Mouse (Mus musculus) forebrain, embryonic 10.5 days (tissue): Measurements from ENCODE around the gene Kctd21. TPM values are rescaled to one million over a fixed set of nuclear protein-coding genes. Genes with fewer than 3 reads are reported as not detected.
A peak's percentile ranks its signal among the peaks of the same experiment; 100 is the strongest.

ENCODE experiments used
- DNase-seq: peaks from one replicate; pipeline ENCODE4 v3.0.0-alpha.2; 2017; ENCODE audit warnings: low spot score; ENCODE audit errors: extremely low spot score
- H3K27ac ChIP-seq: fragments of 300-500 bp; sonication (generic); 2 replicates; pipeline ENCODE4 v1.5.1; 2016; ENCODE audit warnings: mild to moderate bottlenecking
- H3K27me3 ChIP-seq: fragments of 300-500 bp; sonication (generic); 2 replicates; pipeline ENCODE4 v1.6.1; 2016; ENCODE audit warnings: mild to moderate bottlenecking; ENCODE audit not compliant: poor library complexity, severe bottlenecking
- H3K36me3 ChIP-seq: fragments of 300-500 bp; sonication (generic); replicated peaks from 2 replicates; pipeline ENCODE4 v1.6.1; 2016; ENCODE audit warnings: mild to moderate bottlenecking, moderate library complexity
- H3K4me1 ChIP-seq: fragments of 300-500 bp; sonication (generic); 2 replicates; pipeline ENCODE4 v1.6.1; 2016
- H3K4me3 ChIP-seq: fragments of 300-500 bp; sonication (generic); 2 replicates; pipeline ENCODE4 v1.5.1; 2016; ENCODE audit warnings: mild to moderate bottlenecking, moderate library complexity
- H3K9me3 ChIP-seq: fragments of 300-500 bp; sonication (generic); 2 replicates; pipeline ENCODE4 v1.6.1; 2016; ENCODE audit warnings: mild to moderate bottlenecking, moderate library complexity
- WGBS: fragments of 180-500 bp; shearing (Covaris S2); methylation state at CpG from one replicate; pipeline ENCODE4 v1.1.7; 2016; 5-methylcytosine and 5-hydroxymethylcytosine counted together
- polyA plus RNA-seq: library from polyadenylated mRNA; unstranded; fragments of >200 nt; fragmentation: Nextera tagmentation; extraction: Ambion mirVana; gene quantifications from 2 replicates; pipeline ENCODE4 v1.2.1, GENCODE M21; 2016

Gene Kctd21
- polyA plus RNA-seq, 1 experiment from 2014 or later, result 3.9 TPM

DNA sequence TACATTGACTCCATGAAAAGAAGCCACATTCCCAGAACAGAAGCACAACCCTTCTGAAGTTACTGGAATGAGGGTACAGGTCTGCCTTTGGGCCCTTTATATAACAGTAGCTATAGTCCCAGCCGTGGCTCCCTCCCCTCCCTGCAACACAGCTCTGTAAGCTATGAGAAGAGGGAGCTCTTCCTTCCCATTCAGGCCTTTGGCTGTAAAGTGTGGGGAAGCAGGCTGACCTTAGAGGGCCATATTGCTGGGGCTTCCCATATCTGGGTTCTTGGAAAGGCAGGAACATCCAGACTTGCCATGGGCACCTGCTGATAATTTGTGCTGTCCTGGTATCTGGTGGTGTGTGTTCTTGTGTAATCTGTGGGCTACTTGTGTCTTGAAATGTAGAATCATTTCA lies 24.6 kb upstream of the Kctd21 start:
- Histone ChIP-seq H3K27me3 (no peaks in the 10 kb centered on the region), H3K27ac (no peak overlapping the region), H3K4me1 (no peaks in the 10 kb centered on the region), H3K4me3 (no peak overlapping the region), H3K36me3 (peaks cover 56% of the 10 kb centered on the region), H3K9me3 (no peaks in the 10 kb centered on the region)
- 91% methylated on average over 1 of the region's 1 CpGs for WGBS
- DNase-seq, result no peak

DNA sequence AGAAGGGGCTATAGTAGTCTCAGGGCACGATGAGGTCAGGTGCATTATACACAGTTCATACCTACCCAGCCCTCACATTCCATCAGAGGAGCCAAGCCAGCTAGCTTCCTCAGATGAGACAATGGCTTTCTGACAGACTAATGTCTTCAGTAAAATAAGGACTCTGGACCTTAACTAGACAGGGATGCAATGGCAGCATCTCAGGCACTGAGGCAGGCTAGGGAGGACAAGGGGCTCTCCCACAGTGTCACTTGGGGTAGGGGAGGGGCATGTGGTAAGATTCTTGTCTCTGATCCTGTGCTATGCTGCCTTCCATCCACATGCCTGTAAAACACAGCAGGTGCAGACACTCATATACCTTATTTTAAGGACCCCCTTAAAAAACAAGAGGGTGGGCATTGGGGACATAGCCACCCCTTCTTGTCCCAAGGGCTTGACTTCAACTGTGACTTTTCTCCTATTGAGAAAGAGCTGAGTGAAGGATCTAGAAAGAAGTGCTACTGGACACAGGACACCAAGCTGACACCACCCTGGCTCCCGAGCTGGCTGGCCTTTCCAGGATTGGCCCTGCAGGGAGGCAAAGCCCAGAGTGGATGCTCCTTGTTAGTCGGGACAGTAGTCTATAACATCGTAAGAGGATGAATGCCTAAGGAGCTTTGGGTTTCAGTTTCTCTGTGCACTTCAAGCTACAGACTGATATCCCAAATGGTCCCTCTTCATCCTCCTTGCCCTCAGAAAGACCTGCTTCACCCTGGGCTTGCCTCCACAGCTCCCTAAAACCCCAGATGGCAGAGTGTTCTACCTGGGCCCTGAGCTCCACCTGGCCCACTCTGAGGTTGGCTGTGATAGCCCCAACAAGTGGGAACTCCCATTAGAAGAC lies 22.4 kb upstream of the Kctd21 start:
- Histone ChIP-seq H3K9me3 (no peaks in the 10 kb centered on the region), H3K4me1 (no peaks in the 10 kb centered on the region), H3K27ac (no peak overlapping the region), H3K4me3 (no peak overlapping the region), H3K27me3 (no peaks in the 10 kb centered on the region), H3K36me3 (peaks cover 44% of the 10 kb centered on the region)
- DNase-seq, result no peak
- 83% methylated on average over 4 of the region's 4 CpGs for WGBS

DNA sequence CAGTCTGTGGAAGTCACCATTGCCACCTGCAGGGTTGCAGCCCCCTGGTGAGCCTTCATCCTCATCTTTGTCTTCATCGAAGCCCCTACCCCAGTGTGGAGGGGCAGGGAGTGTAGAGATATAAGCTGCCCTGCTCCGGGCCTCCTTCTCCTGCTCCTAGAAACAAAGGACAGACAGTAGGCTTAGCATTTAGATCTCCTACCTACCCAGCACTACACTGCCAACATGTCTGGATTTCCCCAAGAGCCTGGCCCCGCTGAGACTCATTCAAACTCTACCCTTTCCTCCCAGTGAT lies 21.8 kb upstream of the Kctd21 start:
- no peaks in the 10 kb centered on the region for H3K4me1 ChIP-seq
- no peak for DNase-seq
- peaks cover 40% of the 10 kb centered on the region for H3K36me3 ChIP-seq
- no peak overlapping the region for H3K27ac ChIP-seq
- 82% methylated on average over 3 of the region's 3 CpGs for WGBS
- no peaks in the 10 kb centered on the region for H3K9me3 ChIP-seq
- H3K27me3 ChIP-seq, result no peaks in the 10 kb centered on the region
- no peak overlapping the region for H3K4me3 ChIP-seq

DNA sequence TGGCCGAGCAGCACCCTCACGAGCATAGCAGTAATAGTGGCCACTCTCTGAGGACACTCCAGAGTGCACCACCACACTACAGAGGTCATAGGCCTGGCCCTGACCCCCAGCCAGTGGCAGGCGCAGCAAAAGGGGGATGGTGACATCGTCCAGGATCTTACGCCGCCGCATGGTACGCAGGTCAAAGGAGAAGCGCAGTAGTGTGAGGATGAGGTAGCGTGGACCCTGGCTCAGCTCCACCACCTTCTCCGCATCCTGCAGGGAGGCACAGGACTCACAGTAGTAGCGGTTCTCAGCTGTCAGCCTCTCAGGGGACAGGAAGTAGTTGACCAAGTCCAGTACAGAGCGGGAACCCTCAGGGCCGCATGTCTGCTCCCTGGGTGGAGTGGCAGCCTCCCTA lies 20.5 kb upstream of the Kctd21 start:
- H3K27ac ChIP-seq, result no peak overlapping the region
- no peaks in the 10 kb centered on the region for H3K9me3 ChIP-seq
- DNase-seq, result no peak
- no peak overlapping the region for H3K4me3 ChIP-seq
- WGBS, result 93% methylated on average over 14 of the region's 14 CpGs
- peaks cover 40% of the 10 kb centered on the region for H3K36me3 ChIP-seq
- no peaks in the 10 kb centered on the region for H3K4me1 ChIP-seq
- no peaks in the 10 kb centered on the region for H3K27me3 ChIP-seq

DNA sequence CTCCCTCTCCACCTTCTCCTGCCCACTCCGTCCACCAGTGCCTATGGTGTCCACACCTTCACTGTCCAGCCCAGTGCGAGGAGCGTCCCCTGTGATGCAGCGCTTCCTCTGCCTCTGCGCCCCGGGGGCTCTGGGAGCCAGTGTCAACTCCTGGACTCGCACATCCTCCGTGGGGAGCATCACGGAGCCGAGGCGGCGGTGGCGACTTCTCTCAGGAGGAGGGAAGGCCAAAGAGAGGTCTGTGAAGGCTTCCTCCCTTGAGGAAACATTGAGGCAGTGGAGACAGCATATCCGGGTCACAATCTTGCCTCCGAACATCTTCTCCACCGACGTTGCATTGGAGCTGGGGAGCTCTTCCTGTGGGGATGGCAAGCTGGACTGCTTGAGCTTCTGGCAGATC lies 19.9 kb upstream of the Kctd21 start:
- Histone ChIP-seq H3K4me1 (no peaks in the 10 kb centered on the region), H3K4me3 (no peak overlapping the region), H3K36me3 (peaks cover 40% of the 10 kb centered on the region), H3K9me3 (no peaks in the 10 kb centered on the region), H3K27me3 (no peaks in the 10 kb centered on the region), H3K27ac (no peak overlapping the region)
- no peak for DNase-seq
- 85% methylated on average over 17 of the region's 17 CpGs for WGBS

DNA sequence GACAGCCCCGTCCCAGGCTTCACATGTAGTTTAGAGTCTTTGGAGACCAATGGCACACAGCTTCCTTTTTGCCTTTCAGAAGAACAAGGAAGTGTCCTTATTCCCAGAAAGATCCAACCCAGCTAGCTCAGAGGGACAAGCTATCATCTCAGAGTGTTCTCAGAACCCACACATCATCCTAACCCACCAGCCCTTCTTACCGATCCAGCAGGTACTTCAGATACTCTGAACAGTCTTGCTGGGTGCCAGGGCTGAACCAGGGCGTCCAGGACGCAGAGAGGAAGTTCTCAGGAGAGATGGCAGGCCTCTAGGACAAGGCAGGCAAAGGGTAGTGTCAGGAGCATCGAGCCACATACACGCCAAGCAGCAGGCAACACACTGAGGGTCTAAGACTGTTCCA lies 19.3 kb upstream of the Kctd21 start:
- no peak for DNase-seq
- H3K4me1 ChIP-seq, result no peaks in the 10 kb centered on the region
- 94% methylated on average over 6 of the region's 6 CpGs for WGBS
- H3K27ac ChIP-seq, result peak overlapping the region; percentile 1; the same call in 1 of the 2 replicates
- H3K27me3 ChIP-seq, result no peaks in the 10 kb centered on the region
- no peaks in the 10 kb centered on the region for H3K9me3 ChIP-seq
- peaks cover 38% of the 10 kb centered on the region for H3K36me3 ChIP-seq
- no peak overlapping the region for H3K4me3 ChIP-seq

DNA sequence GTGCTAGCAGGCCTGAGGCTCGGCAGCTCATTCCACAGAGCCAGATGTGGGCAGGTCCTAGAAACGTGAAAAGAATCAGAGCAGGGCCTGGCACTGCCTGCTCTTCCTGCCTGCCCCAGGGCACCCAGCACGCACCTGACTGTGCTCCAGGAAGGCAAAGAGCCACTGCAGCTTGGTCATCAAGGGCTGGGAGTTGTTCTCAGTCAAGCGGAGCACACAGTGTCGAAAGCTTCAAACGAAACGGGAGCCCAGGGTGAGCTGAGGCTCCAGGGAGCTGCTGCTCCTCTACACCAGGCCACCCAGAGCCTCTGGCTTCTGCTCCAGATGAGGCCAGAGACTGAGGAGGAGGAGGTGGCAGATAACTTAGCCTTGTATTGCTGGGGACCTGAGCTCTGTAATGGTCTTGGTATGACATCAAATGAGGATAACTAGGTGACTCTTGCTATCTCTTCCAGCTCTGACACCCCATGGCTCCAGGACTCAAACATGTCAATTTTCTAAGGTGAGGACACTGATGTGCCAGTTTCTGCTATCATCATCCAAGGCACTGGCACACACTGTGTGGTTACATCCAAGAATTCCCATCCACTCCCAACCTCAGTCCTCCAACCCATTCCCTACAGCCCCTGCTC lies 18.6 kb upstream of the Kctd21 start:
- no peak for DNase-seq
- no peak overlapping the region for H3K4me3 ChIP-seq
- no peaks in the 10 kb centered on the region for H3K27me3 ChIP-seq
- no peaks in the 10 kb centered on the region for H3K9me3 ChIP-seq
- H3K27ac ChIP-seq, result peak overlapping the region; percentile 1; the same call in 1 of the 2 replicates
- 82% methylated on average over 7 of the region's 7 CpGs for WGBS
- H3K4me1 ChIP-seq, result no peaks in the 10 kb centered on the region
- H3K36me3 ChIP-seq, result peaks cover 33% of the 10 kb centered on the region

DNA sequence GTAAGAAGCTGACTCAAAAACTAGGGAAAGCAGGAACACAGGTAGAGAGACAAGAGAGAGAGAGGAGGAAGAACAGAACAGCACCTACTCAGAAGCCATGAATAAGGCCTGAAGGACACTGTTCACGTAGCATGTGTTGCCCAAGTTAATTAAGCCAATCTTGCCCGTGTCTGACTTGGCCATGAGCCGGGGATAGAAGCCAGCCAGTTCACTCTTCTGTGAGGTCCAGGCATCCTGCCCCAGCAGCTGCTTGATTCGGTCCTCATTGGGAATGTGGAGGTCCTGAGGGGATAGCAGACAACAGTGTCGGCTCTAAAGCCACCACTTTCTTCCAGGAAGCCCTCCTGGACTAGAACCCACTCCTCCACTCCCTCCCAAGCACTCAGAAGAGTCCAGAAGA lies 17.5 kb upstream of the Kctd21 start:
- Histone ChIP-seq H3K9me3 (no peaks in the 10 kb centered on the region), H3K36me3 (peaks cover 23% of the 10 kb centered on the region), H3K27ac (no peak overlapping the region), H3K4me3 (no peak overlapping the region), H3K4me1 (no peaks in the 10 kb centered on the region), H3K27me3 (no peaks in the 10 kb centered on the region)
- DNase-seq, result no peak
- 92% methylated on average over 5 of the region's 5 CpGs for WGBS

DNA sequence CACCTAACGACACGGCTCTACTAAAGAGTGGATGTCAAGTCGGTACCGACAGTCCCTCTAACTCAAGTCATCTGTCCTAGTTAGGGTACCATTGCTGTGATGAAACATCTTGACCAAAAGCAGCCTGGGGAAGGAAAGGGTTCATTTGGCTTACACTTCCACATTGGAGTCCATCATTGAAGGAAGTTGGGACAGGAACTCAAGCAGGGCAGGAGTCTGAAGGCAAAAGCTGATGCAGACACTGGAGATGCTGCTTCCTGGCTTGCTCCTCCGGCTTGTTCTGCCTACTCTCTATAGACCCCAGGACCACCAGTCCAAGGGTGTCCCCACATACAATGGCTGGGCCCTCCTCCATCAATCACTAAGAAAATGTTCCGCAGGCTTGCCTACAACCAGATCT lies 16.5 kb upstream of the Kctd21 start:
- Histone ChIP-seq H3K36me3 (peaks cover 14% of the 10 kb centered on the region), H3K9me3 (no peaks in the 10 kb centered on the region), H3K4me3 (no peak overlapping the region), H3K27me3 (no peaks in the 10 kb centered on the region), H3K27ac (no peak overlapping the region), H3K4me1 (no peaks in the 10 kb centered on the region)
- DNase-seq, result no peak
- WGBS, result 90% methylated on average over 6 of the region's 6 CpGs

DNA sequence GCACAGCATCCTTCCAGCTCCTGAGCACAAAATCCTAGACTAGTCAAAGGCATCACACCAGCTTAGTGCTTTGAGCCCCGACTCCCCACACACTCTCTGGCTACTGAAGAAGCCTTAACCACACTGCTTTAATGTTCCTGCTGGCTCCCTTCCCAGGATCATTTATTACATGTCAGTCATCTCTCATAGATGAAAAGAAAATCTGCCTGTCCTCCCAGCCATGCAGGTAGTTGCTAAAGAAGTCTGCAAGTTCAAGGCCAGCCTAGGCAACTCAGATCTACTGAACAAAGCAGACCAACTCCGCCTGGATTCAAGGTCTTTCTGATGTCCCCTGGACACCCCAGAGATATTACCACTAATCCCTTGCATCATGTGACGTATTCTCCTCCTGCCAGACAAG lies 14.4 kb upstream of the Kctd21 start:
- no peak for DNase-seq
- Histone ChIP-seq H3K4me3 (no peak overlapping the region), H3K36me3 (no peaks in the 10 kb centered on the region), H3K9me3 (no peaks in the 10 kb centered on the region), H3K27me3 (no peaks in the 10 kb centered on the region), H3K4me1 (no peaks in the 10 kb centered on the region), H3K27ac (no peak overlapping the region)
- WGBS, result 89% methylated on average over 3 of the region's 3 CpGs

DNA sequence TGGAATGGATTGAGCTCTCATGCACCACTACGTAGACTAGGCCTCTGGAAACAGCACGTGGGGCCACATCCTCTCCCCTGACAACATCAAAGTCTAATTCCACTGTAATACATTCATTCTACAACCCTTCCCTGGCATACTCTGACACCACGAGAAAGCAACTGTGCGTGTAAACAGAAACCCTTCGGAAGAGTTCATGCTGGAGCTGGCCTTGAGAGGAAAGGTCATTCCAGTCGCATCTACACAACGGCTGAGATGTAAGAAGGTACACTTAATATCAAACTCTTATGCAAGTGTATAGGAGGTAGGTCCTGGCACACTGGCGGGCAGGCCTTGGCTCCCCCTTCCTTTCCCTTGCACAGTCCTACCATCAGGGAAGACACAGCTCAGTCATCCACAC lies 7.8 kb upstream of the Kctd21 start:
- Histone ChIP-seq H3K4me3 (no peak overlapping the region), H3K9me3 (no peaks in the 10 kb centered on the region), H3K27me3 (peaks cover 56% of the 10 kb centered on the region), H3K4me1 (peaks cover 16% of the 10 kb centered on the region), H3K27ac (no peak overlapping the region), H3K36me3 (no peaks in the 10 kb centered on the region)
- DNase-seq, result no peak
- WGBS, result 95% methylated on average over 8 of the region's 8 CpGs

DNA sequence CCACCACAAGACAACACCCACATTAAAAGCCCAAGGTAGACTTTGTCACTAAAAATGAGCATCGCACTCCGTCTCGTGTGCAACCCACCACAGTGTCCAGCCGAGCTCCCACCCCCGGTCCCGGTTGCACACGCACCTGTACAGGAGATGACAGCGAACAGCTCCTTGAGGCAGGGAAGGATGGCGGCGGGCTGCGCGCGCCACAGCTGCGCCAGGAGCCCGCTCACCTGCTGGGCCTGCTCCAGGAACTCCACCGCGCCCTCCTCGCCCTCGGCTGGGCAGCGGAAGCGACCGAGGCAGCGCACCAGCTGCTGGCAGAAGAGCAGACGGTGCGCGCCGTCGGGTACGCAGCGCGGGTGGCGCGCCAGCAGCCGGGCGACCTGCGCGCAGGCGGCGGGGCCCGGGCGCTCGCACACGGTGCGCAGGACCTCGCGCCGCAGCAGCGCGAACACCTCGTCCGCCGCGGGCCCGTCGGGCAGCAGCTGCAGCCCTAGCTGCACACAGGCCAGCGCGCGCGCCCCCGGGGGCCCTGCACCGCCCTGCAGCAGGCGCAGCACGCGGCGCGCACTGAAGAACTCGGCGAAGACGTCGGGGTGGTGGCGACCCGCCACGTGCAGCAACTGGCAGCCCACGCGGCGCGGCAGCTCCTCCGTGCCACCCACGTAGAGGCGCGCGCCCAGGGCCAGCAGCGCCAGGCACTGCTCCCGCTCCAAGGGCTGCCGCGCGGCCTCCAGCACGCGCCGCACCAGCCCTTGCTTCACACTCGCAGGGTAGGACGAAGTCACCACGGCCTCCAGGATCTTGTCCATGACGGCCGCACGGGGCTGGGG lies 6.8 kb upstream of the Kctd21 start:
- peak overlapping the region; percentile 44 for H3K4me3 ChIP-seq
- H3K36me3 ChIP-seq, result no peaks in the 10 kb centered on the region
- 17% methylated on average over 96 of the region's 96 CpGs for WGBS
- no peak overlapping the region for H3K27ac ChIP-seq
- no peak for DNase-seq
- H3K9me3 ChIP-seq, result no peaks in the 10 kb centered on the region
- H3K27me3 ChIP-seq, result peaks cover 56% of the 10 kb centered on the region
- H3K4me1 ChIP-seq, result peaks cover 17% of the 10 kb centered on the region

DNA sequence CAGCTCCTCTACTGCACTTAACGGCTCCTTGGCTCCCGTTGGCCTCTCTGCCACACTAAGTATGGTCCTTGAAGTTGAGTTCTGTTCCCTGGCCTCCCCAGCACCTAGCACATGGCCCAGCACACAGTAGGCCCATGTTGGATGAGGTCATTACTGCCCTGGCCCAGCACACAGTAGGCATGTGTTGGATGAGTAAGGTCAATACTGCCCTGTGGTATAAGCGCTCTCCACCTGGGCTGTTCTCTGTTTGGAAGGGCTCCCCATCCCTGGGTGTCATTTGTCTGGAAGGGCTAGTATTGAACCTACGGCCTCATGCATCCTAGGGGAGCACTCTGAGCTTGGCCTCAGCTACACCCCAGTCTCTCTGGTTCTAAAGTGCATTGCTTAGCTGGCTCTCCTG lies 4.8 kb upstream of the Kctd21 start:
- no peaks in the 10 kb centered on the region for H3K36me3 ChIP-seq
- WGBS, result 90% methylated on average over 4 of the region's 4 CpGs
- H3K4me1 ChIP-seq, result peaks cover 33% of the 10 kb centered on the region
- H3K27me3 ChIP-seq, result peaks cover 63% of the 10 kb centered on the region
- DNase-seq, result no peak
- H3K9me3 ChIP-seq, result no peaks in the 10 kb centered on the region
- H3K27ac ChIP-seq, result no peak overlapping the region
- no peak overlapping the region for H3K4me3 ChIP-seq
